Mouse (Mus musculus): ENCODE measurements around the gene Pea15a. TPM values are rescaled to one million over a fixed set of nuclear protein-coding genes. Genes with fewer than 3 reads are reported as not detected.

The Pea15a gene
- polyA plus RNA-seq, 1 experiment from 2014 or later, result 436 TPM

DNA sequence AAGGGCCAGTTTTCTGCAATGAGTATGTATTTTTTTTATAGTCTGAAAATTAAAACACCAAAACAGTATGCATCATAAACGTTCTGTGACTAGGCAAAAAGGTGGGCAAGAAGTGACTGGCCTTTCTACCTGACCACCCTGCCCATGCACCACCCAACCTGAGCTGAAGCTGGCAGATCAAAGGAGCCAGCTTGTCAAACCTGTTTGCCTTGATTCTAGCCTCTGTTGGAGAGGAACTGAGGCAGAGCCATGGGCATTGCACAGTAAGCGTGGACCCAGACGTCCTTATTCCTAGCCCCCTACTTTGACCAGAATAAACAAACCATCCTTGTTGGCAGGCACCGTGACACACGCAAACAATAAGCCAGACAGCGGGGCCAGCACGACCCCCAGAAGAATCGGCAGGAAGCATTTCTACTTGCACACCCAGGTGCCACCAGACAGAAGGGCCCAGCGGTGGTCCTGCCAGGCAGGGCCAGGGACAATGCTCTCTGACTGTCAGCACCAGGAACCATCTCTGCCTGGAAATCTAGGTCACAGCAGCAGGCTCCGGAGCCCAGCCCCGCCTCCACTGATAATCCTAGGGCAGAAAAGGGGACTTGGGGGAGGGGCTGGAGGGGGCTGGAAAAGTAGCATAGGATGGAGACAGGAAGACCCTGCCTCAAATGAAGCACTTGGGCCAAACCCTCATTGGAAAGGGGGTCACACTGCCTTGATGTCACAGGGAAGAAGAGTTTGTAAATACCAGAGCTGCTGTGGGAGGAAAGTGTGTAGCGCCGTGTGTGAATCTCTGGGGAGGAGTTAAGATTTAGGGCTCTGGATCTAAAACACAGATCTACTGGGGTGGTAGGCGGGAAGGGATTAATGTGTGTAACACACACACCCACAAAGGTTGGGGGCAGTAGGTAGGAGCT lies 4.4 kb downstream of the Pea15a start:
- WGBS, result 2% methylated on average over 14 of the region's 14 CpGs
- peak; percentile 73 for DNase-seq (ENCODE audit: low spot score)

DNA sequence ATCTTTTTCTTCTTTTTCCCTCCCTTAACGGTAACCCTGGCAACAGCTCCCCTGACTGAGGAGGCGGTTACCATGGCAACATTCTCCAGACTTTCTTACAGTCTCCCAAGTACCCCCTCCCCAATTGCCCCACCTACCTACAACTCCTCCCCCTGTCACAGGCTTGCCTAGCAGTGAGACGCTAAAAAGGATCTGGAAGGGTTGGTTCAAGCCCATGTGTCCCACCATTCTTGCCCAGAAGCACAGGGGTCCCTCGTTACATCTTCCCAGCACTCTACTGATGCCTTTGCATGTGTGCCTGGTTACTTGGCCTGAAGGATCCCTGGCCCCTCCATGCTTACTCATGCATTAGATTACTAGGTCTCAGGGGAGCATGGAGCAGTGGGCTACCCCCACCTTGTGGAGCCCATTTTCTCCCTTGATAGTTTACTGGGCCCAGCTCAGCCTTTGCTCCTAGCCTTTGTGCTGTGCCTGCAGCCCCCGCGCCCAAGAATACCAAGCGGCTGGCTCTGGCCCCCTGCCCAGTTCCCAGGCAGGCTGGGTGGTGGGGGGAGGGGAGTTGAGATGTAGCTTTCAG lies 5.6 kb downstream of the Pea15a start:
- Histone ChIP-seq H3K27ac (ENCODE audit: low read depth, low read length) (peak overlapping the region; percentile 99), H3K9ac (ENCODE audit: low read length) (peak overlapping the region; percentile 35), H3K9me3 (replicated peaks; ENCODE audit: control insufficient read depth, low read length) (no peaks in the 10 kb centered on the region), H3K4me3 (ENCODE audit: low read depth, low read length) (peak overlapping the region; percentile 10; the same call in 1 of the 2 replicates), H3K36me3 (ENCODE audit: control insufficient read depth, insufficient read depth, low read length) (peaks cover 47% of the 10 kb centered on the region), H3K27me3 (replicated peaks; ENCODE audit: control insufficient read depth, insufficient read depth, low read length) (no peaks in the 10 kb centered on the region), H3K4me1 (ENCODE audit: control insufficient read depth, insufficient read depth, low read length) (peaks cover 52% of the 10 kb centered on the region), H3K4me2 (ENCODE audit: low read length) (peak overlapping the region; percentile 79)
- peak; percentile 98 for DNase-seq (ENCODE audit: low spot score)
- 3% methylated on average over 7 of the region's 7 CpGs for WGBS
- ATAC-seq, result peak; percentile 77

More for the DNA sequence above, 4.4 kb downstream of the Pea15a start:
- Histone ChIP-seq H3K36me3 (ENCODE audit: control insufficient read depth, insufficient read depth, low read length) (peaks cover 34% of the 10 kb centered on the region), H3K4me3 (ENCODE audit: low read depth, low read length) (peak overlapping the region; percentile 23), H3K9me3 (replicated peaks; ENCODE audit: control insufficient read depth, low read length) (no peaks in the 10 kb centered on the region), H3K27ac (ENCODE audit: low read depth, low read length) (peak overlapping the region; percentile 99), H3K9ac (ENCODE audit: low read length) (peak overlapping the region; percentile 92), H3K4me1 (ENCODE audit: control insufficient read depth, insufficient read depth, low read length) (peaks cover 57% of the 10 kb centered on the region), H3K4me2 (ENCODE audit: low read length) (peak overlapping the region; percentile 79), H3K27me3 (replicated peaks; ENCODE audit: control insufficient read depth, insufficient read depth, low read length) (no peaks in the 10 kb centered on the region)
- no peak for ATAC-seq

DNA sequence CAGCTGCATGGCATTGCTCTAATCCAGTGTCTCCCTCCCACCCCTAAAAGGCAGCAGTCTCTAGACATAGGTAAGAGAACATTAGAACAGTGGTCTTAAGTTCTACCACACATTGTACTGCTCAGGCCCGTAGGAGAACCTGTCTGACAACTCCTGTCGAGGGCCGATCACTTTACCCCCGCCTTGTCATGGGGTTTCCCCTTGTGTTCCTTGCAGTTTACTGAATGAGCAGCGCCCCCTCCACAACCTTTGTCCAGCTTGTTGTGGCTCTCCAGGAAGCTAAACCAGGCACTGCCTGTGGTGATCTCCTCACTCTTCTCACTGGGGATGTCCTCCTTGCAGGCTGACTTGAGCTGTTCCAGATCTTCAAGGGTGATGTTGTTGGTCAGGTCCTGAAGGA lies 6.4 kb downstream of the Pea15a start:
- Histone ChIP-seq H3K4me2 (ENCODE audit: low read length) (peak overlapping the region; percentile 79), H3K4me3 (ENCODE audit: low read depth, low read length) (no peak overlapping the region), H3K27ac (ENCODE audit: low read depth, low read length) (peak overlapping the region; percentile 99), H3K4me1 (ENCODE audit: control insufficient read depth, insufficient read depth, low read length) (peaks cover 51% of the 10 kb centered on the region), H3K27me3 (replicated peaks; ENCODE audit: control insufficient read depth, insufficient read depth, low read length) (no peaks in the 10 kb centered on the region), H3K9ac (ENCODE audit: low read length) (peak overlapping the region; percentile 35), H3K36me3 (ENCODE audit: control insufficient read depth, insufficient read depth, low read length) (peaks cover 55% of the 10 kb centered on the region), H3K9me3 (replicated peaks; ENCODE audit: control insufficient read depth, low read length) (no peaks in the 10 kb centered on the region)
- WGBS, result 59% methylated on average over 5 of the region's 5 CpGs
- no peak for DNase-seq (ENCODE audit: low spot score)
- no peak for ATAC-seq

DNA sequence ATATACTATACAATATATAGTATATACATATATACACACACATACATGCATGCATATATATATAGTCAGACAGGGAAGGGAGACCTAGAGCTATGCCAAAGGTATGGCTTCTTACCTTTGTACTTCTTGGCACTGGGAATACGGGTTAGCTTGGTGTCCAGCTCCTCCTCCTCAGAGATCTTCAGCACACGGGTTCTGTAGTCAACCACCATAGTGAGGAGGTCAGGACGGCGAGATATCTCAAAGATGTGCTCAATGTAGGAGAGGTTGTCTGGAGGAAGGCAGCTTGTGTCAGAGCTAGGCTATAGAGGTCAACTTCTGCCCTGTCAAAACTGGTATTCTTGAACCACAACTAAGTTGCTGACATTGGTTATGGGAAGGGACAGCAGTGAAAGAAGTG lies 7.6 kb downstream of the Pea15a start:
- Histone ChIP-seq H3K4me3 (ENCODE audit: low read depth, low read length) (no peak overlapping the region), H3K9ac (ENCODE audit: low read length) (no peak overlapping the region), H3K27ac (ENCODE audit: low read depth, low read length) (no peak overlapping the region), H3K27me3 (replicated peaks; ENCODE audit: control insufficient read depth, insufficient read depth, low read length) (no peaks in the 10 kb centered on the region), H3K4me2 (ENCODE audit: low read length) (no peak overlapping the region), H3K36me3 (ENCODE audit: control insufficient read depth, insufficient read depth, low read length) (peaks cover 67% of the 10 kb centered on the region), H3K9me3 (replicated peaks; ENCODE audit: control insufficient read depth, low read length) (no peaks in the 10 kb centered on the region), H3K4me1 (ENCODE audit: control insufficient read depth, insufficient read depth, low read length) (peaks cover 41% of the 10 kb centered on the region)
- ATAC-seq, result no peak
- no peak for DNase-seq (ENCODE audit: low spot score)
- WGBS, result 85% methylated on average over 4 of the region's 4 CpGs

DNA sequence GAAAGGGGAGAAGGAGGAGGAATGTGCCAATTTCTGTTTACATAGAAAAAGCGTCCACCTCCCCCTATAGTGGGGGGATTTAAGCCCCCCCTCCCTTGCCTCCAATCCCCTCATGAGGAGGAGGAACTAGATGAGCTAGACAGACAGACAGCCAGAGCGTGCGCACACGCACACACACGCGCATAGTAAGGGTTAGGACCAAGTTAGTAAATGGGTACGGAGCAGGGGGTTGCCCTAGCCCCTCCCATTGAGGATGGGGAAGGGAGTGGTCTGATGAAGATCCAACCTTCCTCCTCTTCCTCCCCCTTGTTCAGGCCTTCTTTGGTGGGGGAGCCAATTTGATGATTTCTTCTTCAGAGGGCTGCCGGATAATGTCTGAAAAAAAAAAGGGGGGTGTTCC lies 8.3 kb downstream of the Pea15a start:
- no peak overlapping the region for H3K4me2 ChIP-seq (ENCODE audit: low read length)
- 78% methylated on average over 8 of the region's 8 CpGs for WGBS
- DNase-seq (ENCODE audit: low spot score) (no peak), ATAC-seq (no peak)
- no peaks in the 10 kb centered on the region for H3K27me3 ChIP-seq (replicated peaks; ENCODE audit: control insufficient read depth, insufficient read depth, low read length)
- 0 out of 2 replicates have a peak overlapping the region, but pooled peaks have one; percentile 21 for H3K27ac ChIP-seq (ENCODE audit: low read depth, low read length)
- peak overlapping the region; percentile 2; the same call in 1 of the 2 replicates for H3K9ac ChIP-seq (ENCODE audit: low read length)
- H3K9me3 ChIP-seq (replicated peaks; ENCODE audit: control insufficient read depth, low read length), result no peaks in the 10 kb centered on the region
- peaks cover 73% of the 10 kb centered on the region for H3K36me3 ChIP-seq (ENCODE audit: control insufficient read depth, insufficient read depth, low read length)
- H3K4me3 ChIP-seq (ENCODE audit: low read depth, low read length), result no peak overlapping the region
- H3K4me1 ChIP-seq (ENCODE audit: control insufficient read depth, insufficient read depth, low read length), result peaks cover 34% of the 10 kb centered on the region

DNA sequence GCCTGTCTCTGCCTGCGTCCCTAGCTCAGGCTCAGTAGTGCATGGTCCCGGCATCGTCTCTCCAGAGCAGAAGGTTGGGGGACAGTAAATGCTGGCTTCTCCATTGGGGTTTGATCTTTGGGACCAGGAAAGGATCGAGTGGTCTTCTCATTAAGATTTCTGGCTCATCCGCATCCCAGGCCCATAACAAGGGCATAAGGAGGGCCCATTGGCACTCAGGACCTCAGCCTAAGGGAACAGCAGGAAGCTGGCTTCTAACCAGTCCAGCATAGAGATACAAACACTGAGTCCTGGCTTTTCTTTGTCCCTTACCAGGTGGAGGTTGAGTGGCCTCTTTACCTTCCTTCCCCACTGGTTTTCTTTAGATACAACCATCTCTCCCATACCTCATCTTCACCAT lies 8.8 kb downstream of the Pea15a start:
- ATAC-seq, result no peak
- no peak overlapping the region for H3K4me3 ChIP-seq (ENCODE audit: low read depth, low read length)
- peaks cover 73% of the 10 kb centered on the region for H3K36me3 ChIP-seq (ENCODE audit: control insufficient read depth, insufficient read depth, low read length)
- WGBS, result 72% methylated on average over 5 of the region's 5 CpGs
- H3K9me3 ChIP-seq (replicated peaks; ENCODE audit: control insufficient read depth, low read length), result no peaks in the 10 kb centered on the region
- no peaks in the 10 kb centered on the region for H3K27me3 ChIP-seq (replicated peaks; ENCODE audit: control insufficient read depth, insufficient read depth, low read length)
- no peak overlapping the region for H3K4me2 ChIP-seq (ENCODE audit: low read length)
- DNase-seq (ENCODE audit: low spot score), result no peak
- peaks cover 29% of the 10 kb centered on the region for H3K4me1 ChIP-seq (ENCODE audit: control insufficient read depth, insufficient read depth, low read length)
- H3K27ac ChIP-seq (ENCODE audit: low read depth, low read length), result 0 out of 2 replicates have a peak overlapping the region, but pooled peaks have one; percentile 5
- H3K9ac ChIP-seq (ENCODE audit: low read length), result no peak overlapping the region; the same call in 1 of the 2 replicates

DNA sequence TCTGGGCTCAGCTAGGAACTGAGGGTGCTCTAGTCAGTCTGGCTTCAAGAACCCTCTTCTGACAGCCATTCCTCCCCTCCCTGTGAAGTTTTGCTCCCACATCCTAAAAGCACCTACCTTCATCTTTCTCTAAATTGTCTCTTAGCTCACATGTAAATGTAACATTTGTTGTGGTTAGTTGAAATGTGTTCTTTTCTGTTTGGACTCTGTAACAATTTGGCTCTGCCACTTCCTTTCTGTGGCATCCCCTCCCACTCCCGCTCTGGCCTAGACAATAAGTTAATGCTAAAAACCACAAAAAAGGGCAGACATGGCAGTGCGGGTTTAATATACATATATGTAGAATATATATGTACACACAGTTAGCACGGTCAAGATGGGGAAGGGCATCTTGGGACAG lies 9.5 kb downstream of the Pea15a start:
- Histone ChIP-seq H3K4me1 (ENCODE audit: control insufficient read depth, insufficient read depth, low read length) (peaks cover 22% of the 10 kb centered on the region), H3K9ac (ENCODE audit: low read length) (no peak overlapping the region), H3K9me3 (replicated peaks; ENCODE audit: control insufficient read depth, low read length) (no peaks in the 10 kb centered on the region), H3K4me3 (ENCODE audit: low read depth, low read length) (no peak overlapping the region), H3K27ac (ENCODE audit: low read depth, low read length) (no peak overlapping the region; the same call in 1 of the 2 replicates), H3K36me3 (ENCODE audit: control insufficient read depth, insufficient read depth, low read length) (peaks cover 80% of the 10 kb centered on the region), H3K4me2 (ENCODE audit: low read length) (no peak overlapping the region), H3K27me3 (replicated peaks; ENCODE audit: control insufficient read depth, insufficient read depth, low read length) (no peaks in the 10 kb centered on the region)
- ATAC-seq (no peak), DNase-seq (ENCODE audit: low spot score) (no peak)
- WGBS, result 83% methylated on average over 3 of the region's 3 CpGs

DNA sequence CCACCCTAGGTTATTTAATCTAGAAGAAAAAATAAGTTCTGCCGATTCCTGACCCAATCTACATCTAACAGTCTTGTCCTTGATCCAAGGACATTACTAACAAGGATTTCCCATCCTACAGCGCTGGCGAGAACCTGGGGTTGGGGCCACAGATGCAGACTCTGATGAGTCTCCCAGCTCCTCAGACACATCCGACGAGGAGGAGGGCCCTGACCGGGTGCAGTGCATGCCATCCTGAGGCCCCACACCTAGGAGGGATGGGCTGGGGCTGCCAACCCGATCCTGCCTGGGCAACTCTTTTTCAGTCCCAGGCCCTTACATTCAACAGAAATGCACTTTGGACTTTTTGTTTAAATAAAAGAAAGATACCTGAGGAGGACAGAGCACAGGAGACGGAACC lies 12.2 kb downstream of the Pea15a start:
- Histone ChIP-seq H3K4me1 (ENCODE audit: control insufficient read depth, insufficient read depth, low read length) (no peaks in the 10 kb centered on the region), H3K9ac (ENCODE audit: low read length) (no peak overlapping the region), H3K9me3 (replicated peaks; ENCODE audit: control insufficient read depth, low read length) (no peaks in the 10 kb centered on the region), H3K27me3 (replicated peaks; ENCODE audit: control insufficient read depth, insufficient read depth, low read length) (no peaks in the 10 kb centered on the region), H3K36me3 (ENCODE audit: control insufficient read depth, insufficient read depth, low read length) (peaks cover 94% of the 10 kb centered on the region), H3K4me2 (ENCODE audit: low read length) (no peak overlapping the region), H3K27ac (ENCODE audit: low read depth, low read length) (no peak overlapping the region; the same call in 1 of the 2 replicates), H3K4me3 (ENCODE audit: low read depth, low read length) (no peak overlapping the region)
- no peak for DNase-seq (ENCODE audit: low spot score)
- no peak for ATAC-seq
- WGBS, result 66% methylated on average over 8 of the region's 8 CpGs

DNA sequence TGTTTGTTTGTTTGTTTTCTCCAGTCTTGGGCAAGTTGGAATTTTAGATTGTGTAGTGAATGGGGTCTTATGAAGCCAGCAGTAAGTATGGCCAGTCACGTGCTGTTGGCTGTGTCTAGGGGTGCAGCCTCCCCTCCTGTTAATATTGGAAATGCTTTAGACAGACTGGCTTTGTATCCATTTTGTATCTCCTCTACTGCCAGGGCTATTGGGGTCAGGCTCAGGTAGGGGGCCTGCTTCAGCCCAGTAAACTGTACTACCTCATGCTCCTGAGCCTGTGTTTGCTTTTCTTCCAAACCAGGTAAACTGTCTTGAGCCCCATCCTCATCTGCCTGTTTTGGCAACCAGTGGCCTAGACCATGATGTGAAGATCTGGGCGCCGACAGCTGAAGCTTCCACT lies 14.4 kb downstream of the Pea15a start:
- ATAC-seq (no peak), DNase-seq (ENCODE audit: low spot score) (no peak)
- H3K9me3 ChIP-seq (replicated peaks; ENCODE audit: control insufficient read depth, low read length), result no peaks in the 10 kb centered on the region
- no peak overlapping the region for H3K9ac ChIP-seq (ENCODE audit: low read length)
- no peaks in the 10 kb centered on the region for H3K27me3 ChIP-seq (replicated peaks; ENCODE audit: control insufficient read depth, insufficient read depth, low read length)
- no peaks in the 10 kb centered on the region for H3K4me1 ChIP-seq (ENCODE audit: control insufficient read depth, insufficient read depth, low read length)
- H3K36me3 ChIP-seq (ENCODE audit: control insufficient read depth, insufficient read depth, low read length), result peaks cover 94% of the 10 kb centered on the region
- no peak overlapping the region for H3K4me2 ChIP-seq (ENCODE audit: low read length)
- no peak overlapping the region for H3K4me3 ChIP-seq (ENCODE audit: low read depth, low read length)
- no peak overlapping the region for H3K27ac ChIP-seq (ENCODE audit: low read depth, low read length)
- 96% methylated on average over 3 of the region's 3 CpGs for WGBS

Measured in forebrain, embryonic 14.5 days (tissue).